Mouse (Mus musculus) heart, postnatal 0 days (tissue): ENCODE results near the gene Gtf2i.

Experiments used
- CTCF ChIP-seq: IDR thresholded peaks from 2 replicates; pipeline ENCODE4 v1.5.1; 2016; ENCODE audit warnings: antibody characterized with exemption, control low read depth, low read depth
- EP300 ChIP-seq: IDR thresholded peaks from 2 replicates; pipeline ENCODE4 v1.6.1; 2016; ENCODE audit warnings: antibody characterized with exemption, low read depth

DNA sequence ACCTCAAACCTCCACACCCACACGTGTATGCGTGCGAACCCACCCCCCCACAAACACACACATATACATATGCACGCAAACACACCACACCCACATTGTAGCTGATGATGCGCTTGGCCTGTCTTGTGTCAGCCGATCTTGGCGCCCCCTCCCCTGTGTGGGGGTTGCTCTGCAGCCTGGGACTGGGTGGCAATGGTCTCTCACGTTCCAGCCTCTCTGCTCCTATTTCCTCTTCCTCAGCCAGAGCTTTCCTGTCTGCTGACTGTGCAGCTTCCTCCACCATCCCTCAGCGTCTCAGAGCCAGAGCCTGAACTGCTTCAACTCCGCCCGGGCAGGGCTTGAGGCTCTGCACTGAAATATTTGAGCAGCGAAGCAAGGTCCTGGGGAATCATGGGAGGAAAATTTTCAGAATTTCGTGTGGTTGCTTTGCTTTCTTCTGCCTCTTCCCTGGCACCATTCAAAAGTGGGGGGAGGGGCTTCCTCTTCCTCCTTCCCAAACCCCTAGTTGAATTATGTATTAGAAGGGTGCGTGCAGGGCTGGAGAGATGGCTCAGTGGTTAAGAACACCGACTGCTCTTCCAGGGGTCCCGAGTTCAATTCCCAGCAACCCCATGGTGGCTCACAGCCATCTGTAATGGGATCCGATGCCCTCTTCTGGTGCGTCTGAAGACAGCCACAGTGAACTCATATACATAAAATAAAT lies 28.1 kb upstream of the Gtf2i start:
- TF ChIP-seq CTCF (no peak), EP300 (no peak)
